Mouse (Mus musculus): ENCODE results near the gene Preb.

Gene Preb

GRCm38 (mm10) chr5:30954556-30954955 is 5.6 kb downstream of the Preb start:
- DNase-seq (ENCODE audit: low spot score in 2 of 2) = no peak

DNA sequence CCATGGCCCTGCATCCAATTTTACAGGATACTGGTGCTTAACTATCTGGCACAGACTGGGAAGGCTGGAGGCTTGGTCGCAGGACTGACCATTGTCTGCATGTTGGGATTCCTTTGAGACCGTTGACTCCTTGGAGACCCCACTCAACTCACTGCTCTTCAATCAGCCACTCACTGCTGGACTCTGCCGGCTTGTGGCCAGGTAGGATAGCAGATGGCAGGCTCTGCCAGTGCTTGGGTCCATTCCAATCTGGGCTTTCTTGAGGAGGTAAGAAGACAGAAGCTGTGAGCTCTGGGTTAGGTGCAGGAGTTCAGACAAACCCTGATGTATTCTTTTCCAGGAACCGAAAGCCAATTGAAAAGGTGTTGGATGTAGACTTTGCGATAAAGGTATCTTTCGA is 6.1 kb downstream of the Preb start:
- DNase-seq (ENCODE audit: low spot score in 2 of 2) = no peak

DNA sequence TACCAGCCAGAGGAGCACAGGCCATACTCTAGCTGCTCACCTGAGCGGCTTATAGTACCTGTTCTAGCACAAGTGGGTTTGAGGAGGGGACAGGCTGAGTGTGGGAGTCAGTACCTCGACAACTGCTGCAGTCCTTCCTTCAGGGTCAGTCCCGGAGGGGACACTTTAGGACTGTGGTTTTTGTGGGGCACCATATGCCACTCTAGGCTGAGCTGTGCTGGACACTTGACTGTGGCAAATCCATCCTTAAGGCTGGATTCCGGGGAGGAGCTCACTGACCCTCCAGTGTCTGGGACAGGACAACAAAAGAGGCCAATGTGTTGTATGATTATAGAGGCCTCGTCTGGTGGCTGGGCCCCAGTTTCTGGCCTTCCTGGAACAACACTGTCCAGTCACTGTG is 7.6 kb downstream of the Preb start:
- no peak for DNase-seq (ENCODE audit: low spot score in 2 of 2)

DNA sequence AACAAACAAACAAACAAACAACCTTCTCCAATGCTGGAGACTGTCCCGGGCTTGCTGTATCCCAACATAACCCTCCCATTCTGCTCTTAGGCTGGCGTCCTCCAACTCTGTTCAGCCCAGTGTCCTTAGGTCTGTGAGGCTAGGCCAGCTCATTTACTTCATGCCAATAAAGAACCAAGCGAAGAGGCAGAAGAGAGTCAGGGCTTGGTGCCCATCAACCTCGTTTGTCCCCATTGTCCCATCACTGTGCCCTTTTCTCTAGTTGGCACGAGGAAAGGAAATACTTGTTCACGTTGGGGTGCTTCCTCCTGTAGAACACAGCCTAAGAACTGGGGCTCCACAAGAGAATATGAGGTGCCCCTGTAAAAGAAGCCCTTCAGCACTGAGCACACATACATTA is 8.5 kb downstream of the Preb start:
- DNase-seq (ENCODE audit: low spot score in 2 of 2) = no peak

- DNase-seq (ENCODE audit: low spot score in 2 of 2) = no peak
These were observed 9.2 kb downstream of the Preb start for GRCm38 (mm10) chr5:30950922-30951321.

DNA sequence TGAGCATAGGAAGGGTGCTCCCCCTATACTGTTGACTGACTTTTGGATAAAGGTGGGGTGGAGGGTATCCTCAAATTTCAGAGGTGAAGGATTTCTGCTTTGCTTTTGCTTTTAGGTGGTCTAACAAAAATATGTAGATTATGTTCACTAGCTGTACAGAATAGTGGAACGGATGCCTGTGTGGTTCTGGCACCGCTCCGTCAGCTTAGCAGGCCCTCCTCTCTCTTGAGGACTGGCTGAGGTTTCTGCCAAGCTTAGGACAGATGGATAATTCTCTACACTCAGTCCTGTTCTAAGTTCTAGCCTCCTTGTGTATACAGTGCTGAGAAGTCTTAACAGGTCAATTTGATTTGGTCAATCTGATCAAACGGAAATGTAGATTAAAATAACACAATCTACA is 9.7 kb downstream of the Preb start:
- no peak for DNase-seq (ENCODE audit: low spot score in 2 of 2)

GRCm38 (mm10) chr5:30949654-30950326 is 10.4 kb downstream of the Preb start:
- DNase-seq (ENCODE audit: low spot score in 2 of 2) = peak; percentile 82 to 87

GRCm38 (mm10) chr5:30948620-30949019 is 11.5 kb downstream of the Preb start:
- no peak for DNase-seq (ENCODE audit: low spot score in 2 of 2)

DNA sequence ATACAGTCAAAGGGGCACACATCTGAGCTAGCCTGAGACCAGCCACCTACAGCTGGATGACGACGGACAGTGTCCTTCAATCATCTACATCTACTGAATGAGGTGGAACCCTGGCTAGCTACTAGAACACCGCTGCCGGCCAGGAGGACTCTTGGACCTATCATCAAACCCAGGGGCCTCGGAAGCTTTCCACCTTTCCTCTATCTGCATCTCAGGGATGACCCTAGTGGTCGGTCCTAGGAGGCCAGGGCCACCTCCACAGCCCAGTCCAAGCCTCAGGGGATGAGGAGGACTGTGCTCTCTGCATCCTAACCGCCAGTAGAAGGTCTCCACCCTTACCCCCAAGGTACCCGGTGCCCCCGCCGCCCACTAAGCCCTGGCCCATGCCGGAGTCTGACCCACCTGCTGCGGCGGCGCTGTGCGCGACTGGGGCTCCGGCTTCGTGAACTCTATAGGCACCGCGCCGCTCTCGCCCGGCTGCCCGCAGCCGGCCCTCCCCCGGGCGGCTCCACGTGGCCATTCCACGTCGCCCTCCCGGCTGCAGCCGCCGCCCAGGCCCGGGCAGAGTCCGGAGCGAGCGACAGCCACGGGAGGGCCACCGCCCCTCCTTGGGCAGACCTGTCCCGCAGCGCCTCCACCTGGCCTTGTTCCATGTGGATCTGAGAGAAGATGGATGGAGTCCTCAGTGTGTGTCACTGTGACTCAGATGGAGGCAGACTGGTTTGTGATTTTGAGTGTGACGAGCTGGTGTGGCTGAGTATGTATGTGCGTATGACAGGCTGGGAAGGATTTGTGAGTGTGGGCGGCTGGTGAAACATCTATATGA is 15.0 kb downstream of the Preb start, which contains the start of gene Cgref1:
TSS of gene Cgref1 (minus strand) at position 636 of the 826 bp plus-strand sequence.
- DNase-seq (ENCODE audit: low spot score in 2 of 2) = peak; percentile 42 to 70

DNA sequence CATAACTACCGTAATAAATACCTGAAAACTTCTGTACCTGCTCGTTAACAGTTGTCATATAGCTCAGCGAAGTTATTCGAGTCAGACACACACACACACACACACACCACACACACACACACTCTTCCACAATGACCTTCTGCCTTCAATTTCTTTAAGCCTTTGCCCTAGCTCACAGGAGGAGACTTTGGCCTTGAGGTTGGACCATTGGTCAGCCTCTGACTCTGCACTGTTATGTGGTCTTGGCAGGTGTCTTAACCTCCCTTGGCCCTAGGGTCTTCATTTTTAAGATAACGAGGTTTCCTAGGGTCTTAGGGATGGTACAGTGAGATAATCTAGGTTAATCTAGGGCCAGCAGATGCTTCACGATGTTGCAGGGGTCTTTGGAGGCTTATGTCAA is 15.8 kb downstream of the Preb start:
- DNase-seq (ENCODE audit: low spot score in 2 of 2) = no peak

DNA sequence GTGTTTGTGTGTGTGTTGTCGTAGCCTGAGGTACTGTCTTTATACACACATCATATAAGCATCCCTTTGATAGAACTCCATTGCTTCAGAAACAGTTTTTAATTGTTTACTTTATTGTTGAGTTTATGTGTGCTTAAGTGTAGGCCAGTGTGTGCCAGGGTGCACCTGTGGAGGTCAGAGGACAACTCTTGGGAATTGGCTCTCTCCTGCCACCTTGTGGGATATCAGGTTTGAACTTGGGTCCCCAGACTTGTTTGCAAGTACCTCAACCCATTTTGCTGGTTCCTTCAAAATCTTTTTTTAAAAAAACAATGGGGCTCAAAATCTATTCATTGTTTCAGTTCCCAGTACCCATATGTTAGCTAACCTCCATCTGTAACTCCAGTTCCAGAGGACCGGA is 17.2 kb downstream of the Preb start:
- DNase-seq (ENCODE audit: low spot score in 2 of 2) = no peak

GRCm38 (mm10) chr5:30934725-30935461 is 25.3 kb downstream of the Preb start:
- DNase-seq (ENCODE audit: low spot score in 2 of 2) = no peak

GRCm38 (mm10) chr5:30933705-30934104 is 26.5 kb downstream of the Preb start:
- no peak for DNase-seq (ENCODE audit: low spot score in 2 of 2)

DNA sequence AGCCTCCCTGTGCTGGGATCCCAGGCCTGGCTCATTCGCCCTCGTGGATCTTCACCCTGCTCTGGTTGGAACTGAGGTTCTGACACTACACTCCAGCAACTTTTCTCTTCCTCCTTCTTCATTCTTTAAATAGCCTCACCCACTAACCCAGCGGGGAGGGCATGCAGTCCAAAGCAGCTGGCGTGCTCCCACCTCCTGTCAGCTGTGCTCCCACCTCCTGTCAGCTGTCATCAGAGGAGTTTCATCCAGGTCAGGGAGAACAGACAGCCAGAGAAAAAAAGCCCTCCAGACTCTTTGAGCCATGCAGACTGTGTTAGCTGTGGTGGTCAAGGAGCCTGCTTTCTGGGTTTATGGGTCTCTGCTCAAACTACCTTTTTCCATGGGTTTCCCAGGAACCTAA is 28.8 kb downstream of the Preb start:
- no peak for DNase-seq (ENCODE audit: low spot score in 2 of 2)

DNA sequence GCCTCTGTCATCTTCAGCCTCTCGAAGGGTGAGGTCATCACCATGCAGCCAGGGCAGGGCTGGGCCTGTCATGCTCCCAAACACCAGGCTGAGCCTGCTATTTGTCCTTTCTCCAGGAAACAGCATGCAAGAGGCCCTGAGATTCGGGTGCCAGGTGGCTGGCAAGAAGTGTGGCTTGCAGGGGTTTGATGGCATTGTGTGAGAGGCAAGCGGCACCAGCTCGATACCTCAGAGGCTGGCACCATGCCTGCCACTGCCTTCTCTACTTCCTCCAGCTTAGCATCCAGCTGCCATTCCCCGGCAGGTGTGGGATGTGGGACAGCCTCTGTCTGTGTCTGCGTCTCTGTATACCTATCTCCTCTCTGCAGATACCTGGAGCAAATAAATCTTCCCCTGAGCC is 29.3 kb downstream of the Preb start:
- no peak for DNase-seq (ENCODE audit: low spot score in 2 of 2)

DNA sequence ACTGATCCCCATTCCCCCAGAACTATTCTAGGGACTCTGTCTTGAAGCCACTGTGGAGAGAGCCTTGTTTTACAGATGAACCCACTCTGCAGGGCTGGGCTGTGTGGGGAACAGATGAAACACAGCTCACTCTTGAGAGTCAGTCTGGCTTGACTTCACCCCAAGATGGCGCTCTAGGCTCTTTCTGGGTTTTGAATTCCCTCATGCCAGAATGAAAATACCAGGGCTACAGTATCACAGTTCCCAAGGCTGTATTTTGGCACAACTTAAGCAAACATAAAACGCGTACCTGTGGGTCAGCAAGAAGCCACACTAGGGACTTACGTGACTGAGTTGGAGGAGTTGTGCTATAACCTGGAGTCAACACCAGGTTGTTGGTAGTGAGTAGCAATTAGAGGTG is 30.0 kb downstream of the Preb start:
- no peak for DNase-seq (ENCODE audit: low spot score in 2 of 2)

- DNase-seq (ENCODE audit: low spot score in 2 of 2) = no peak
These were observed 32.1 kb downstream of the Preb start for GRCm38 (mm10) chr5:30927945-30928529.

DNA sequence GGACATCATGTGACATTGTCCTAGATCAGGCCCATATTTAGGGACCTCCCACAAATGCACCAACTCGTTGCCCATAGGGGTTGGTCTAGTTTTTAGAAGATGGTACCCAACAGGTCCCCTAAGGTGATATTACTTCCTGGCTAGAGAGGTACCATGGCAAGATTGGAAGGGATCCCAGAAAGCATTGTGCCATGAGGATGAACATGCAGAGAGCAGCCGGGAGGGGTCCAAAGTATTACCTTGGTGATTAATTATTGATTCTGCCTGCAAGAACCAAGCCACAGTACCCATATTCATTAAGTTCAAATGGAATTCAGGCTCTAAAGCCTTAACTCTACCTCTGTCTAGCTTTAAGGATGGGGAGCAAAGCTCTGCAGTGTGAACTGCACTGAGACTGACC is 34.1 kb downstream of the Preb start:
- DNase-seq (ENCODE audit: low spot score in 2 of 2) = no peak

- no peak for DNase-seq (ENCODE audit: low spot score in 2 of 2)
These were observed 34.9 kb downstream of the Preb start for GRCm38 (mm10) chr5:30925217-30925616.

DNA sequence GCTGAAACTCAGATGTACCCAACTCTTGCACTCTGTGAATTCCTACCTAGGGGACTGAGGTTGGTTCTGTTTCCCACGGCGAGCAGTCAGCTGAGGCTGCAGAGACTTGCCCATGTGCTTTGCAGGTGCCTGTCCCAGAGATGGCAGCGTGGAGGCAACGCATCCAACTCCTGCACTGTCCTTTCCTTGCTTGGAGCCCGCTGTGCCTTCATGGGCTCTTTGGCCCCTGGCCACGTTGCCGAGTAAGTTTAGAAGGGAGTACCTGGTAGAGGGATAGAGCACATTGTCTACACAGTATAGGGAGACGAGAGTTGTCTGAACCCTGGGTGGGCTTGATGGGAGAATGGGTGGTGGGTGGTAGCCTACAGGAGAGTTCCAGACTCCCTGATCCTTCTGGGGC is 35.5 kb downstream of the Preb start:
- DNase-seq (ENCODE audit: low spot score in 2 of 2) = no peak

- DNase-seq (ENCODE audit: low spot score in 2 of 2) = no peak
These were observed 37.0 kb downstream of the Preb start for GRCm38 (mm10) chr5:30923119-30923518.

DNA sequence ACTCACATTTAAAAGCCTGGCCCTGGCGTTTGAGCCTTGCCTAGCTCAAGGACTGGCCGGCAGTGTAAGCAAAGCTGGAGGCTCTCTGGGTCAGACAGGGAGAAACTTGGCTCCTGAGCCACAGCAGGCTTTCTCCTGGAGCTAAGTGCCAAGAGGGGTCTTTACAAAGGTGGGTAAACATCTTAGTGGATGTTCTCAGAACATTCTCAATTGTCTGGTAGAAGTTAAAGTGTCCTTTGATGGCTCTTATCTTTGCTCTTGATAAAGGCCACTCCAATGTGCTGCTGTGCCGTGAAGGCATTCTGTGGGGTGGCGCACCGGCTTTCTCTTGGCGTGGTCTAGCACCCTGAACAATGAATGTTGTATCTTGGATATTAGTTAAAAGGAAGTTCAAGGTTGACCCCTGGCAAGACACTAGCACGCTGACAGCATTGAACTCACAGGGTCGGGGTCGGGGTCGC is 37.5 kb downstream of the Preb start:
- DNase-seq (ENCODE audit: low spot score in 2 of 2) = no peak
